Mouse (Mus musculus): ENCODE data around the gene Bglap2. TPM values are rescaled to one million over a fixed set of nuclear protein-coding genes. Genes with fewer than 3 reads are reported as not detected.
"Not testable (repeated sequence)": the region's sequence is repeated elsewhere in the genome, so short reads cannot be mapped to it uniquely, and the experiment has no call there.

Gene Bglap2
- total RNA-seq (2014; rRNA removed; ENCODE audit: low replicate concordance): not detected in 2 replicates
- polyA plus RNA-seq (2015; fragmentation: Nextera tagmentation; extraction: Ambion mirVana): not detected in 2 replicates

DNA sequence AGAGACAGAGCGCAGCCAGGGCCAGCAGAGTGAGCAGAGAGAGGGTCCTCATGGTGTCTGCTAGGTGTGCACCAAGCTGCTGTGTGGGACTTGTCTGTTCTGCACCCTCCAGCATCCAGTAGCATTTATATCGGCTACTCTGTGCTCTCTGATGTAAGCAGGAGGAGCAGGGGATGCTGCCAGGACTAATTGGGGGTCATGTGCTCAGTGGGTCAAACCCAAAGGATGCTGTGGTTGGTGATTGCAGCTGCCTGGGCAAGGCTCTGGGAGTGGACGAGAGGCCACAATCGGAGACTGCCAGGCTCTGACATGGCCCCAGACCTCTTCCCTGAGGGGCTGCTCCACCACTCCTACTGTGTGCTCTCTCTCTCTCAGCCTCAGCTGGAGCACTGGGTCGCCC lies at the start of gene Bglap2:
TSS of gene Bglap2 (minus strand) at position 101 of the 400 bp plus-strand sequence.
- H3K9ac ChIP-seq (replicated peaks; ENCODE audit: low read depth, low read length); H3K4me2 ChIP-seq (ENCODE audit: low read depth, low read length); H3K27ac ChIP-seq (ENCODE audit: low read depth); ATAC-seq (ENCODE audit: insufficient read depth, low read depth); H3K4me3 ChIP-seq (ENCODE audit: low read depth, low read length); DNase-seq (ENCODE audit: low spot score); H3K27me3 ChIP-seq (ENCODE audit: control insufficient read depth, insufficient read depth, low read length); H3K36me3 ChIP-seq (replicated peaks; ENCODE audit: control insufficient read depth, insufficient read depth, low read length); H3K9me3 ChIP-seq (replicated peaks; ENCODE audit: control insufficient read depth, low read length); H3K4me1 ChIP-seq (ENCODE audit: control insufficient read depth, insufficient read depth): not testable (repeated sequence)
- 75% methylated on average over 4 of the region's 5 CpGs for WGBS

DNA sequence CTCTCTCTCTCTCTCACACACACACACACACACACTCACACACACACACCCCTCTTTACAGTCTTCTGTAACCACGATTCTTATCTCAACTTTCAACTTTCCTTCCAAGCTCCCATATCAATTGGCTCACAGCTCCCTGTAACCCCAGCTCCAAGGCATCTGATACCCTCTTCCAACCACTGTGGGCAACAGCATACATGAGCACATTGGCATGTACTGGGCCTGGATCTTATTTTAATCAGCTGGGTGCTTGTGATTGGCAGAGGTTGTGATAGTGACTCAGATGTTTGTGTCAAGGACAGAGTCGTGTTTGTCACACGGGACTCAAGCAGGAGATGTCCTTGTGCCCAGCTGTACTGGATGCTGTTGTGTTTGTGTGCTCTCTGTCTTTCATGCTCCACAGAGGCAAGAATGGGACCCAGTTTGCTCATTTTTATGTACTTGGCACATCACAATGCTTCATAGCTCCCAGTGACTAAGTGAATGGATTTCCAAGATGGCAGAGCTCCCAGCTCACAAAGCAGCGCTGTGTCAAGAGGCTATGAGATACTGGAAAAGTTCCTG lies 48.9 kb upstream of the Bglap2 start:
- Histone ChIP-seq H3K4me3 (ENCODE audit: low read depth, low read length) (no peak overlapping the region), H3K4me1 (ENCODE audit: control insufficient read depth, insufficient read depth) (peaks cover 14% of the 10 kb centered on the region), H3K27ac (ENCODE audit: low read depth) (no peak overlapping the region), H3K9ac (replicated peaks; ENCODE audit: low read depth, low read length) (no peak overlapping the region), H3K4me2 (ENCODE audit: low read depth, low read length) (no peak overlapping the region), H3K9me3 (replicated peaks; ENCODE audit: control insufficient read depth, low read length) (no peaks in the 10 kb centered on the region), H3K27me3 (ENCODE audit: control insufficient read depth, insufficient read depth, low read length) (no peaks in the 10 kb centered on the region), H3K36me3 (replicated peaks; ENCODE audit: control insufficient read depth, insufficient read depth, low read length) (no peaks in the 10 kb centered on the region)
- no peak for DNase-seq (ENCODE audit: low spot score)
- TF ChIP-seq EP300 (IDR thresholded peaks at IDR 0.05; ENCODE audit: low read depth) (no peak), CTCF (IDR thresholded peaks at IDR 0.05; ENCODE audit: low read depth) (no peak)
- 58% methylated on average over 4 of the region's 4 CpGs for WGBS
- no peak for ATAC-seq (ENCODE audit: insufficient read depth, low read depth)

DNA sequence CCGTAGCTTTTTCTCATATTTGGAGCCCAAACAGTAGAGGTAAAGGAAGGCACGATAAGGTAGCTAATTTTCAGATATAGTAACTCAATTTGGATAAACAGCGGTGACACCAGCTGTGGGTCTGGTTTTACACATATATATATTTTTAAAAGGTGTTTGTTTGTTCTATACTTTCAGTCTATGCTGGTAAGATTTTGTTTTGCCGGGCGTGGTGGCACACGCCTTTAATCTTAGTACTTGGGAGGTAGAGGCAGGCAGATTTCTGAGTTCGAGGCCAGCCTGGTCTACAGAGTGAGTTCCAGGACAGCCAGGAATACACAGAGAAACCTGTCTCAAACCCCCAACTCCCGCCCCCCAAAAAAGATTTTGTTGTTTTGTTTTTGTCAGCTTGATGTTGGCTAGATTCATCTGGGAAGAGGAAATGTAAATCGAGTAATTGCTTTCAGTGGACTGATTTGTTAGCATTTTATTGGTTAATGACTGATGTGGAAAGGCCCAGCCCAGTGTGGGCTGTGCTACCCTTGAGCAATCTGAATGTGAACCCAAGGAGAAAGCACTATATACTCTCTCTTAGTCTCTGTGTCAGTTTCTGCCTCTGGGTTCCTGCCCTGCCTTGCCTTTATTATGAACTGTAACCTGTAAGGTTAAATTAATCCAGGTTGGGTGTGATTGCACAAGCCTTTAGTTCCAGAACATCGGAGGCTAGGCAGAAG lies 47.4 kb upstream of the Bglap2 start:
- no peak for ATAC-seq (ENCODE audit: insufficient read depth, low read depth)
- H3K4me2 ChIP-seq (ENCODE audit: low read depth, low read length): peak overlapping the region; percentile 91
- no peak overlapping the region for H3K27ac ChIP-seq (ENCODE audit: low read depth)
- no peaks in the 10 kb centered on the region for H3K27me3 ChIP-seq (ENCODE audit: control insufficient read depth, insufficient read depth, low read length)
- peaks cover 14% of the 10 kb centered on the region for H3K4me1 ChIP-seq (ENCODE audit: control insufficient read depth, insufficient read depth)
- H3K4me3 ChIP-seq (ENCODE audit: low read depth, low read length): peak overlapping the region; percentile 78; the same call in 1 of the 2 replicates
- WGBS: 77% methylated on average over 10 of the region's 10 CpGs
- H3K9me3 ChIP-seq (replicated peaks; ENCODE audit: control insufficient read depth, low read length): no peaks in the 10 kb centered on the region
- no peak for DNase-seq (ENCODE audit: low spot score)
- TF ChIP-seq CTCF (IDR thresholded peaks at IDR 0.05; ENCODE audit: low read depth): no peak
- no peak for TF ChIP-seq EP300 (IDR thresholded peaks at IDR 0.05; ENCODE audit: low read depth)
- peaks cover 8% of the 10 kb centered on the region for H3K36me3 ChIP-seq (replicated peaks; ENCODE audit: control insufficient read depth, insufficient read depth, low read length)
- H3K9ac ChIP-seq (replicated peaks; ENCODE audit: low read depth, low read length): peak overlapping the region; percentile 46; the same call in 1 of the 2 replicates

GRCm38 (mm10) chr3:88425330-88425689 lies 46.8 kb upstream of the Bglap2 start:
- no peaks in the 10 kb centered on the region for H3K9me3 ChIP-seq (replicated peaks; ENCODE audit: control insufficient read depth, low read length)
- H3K4me2 ChIP-seq (ENCODE audit: low read depth, low read length): peak overlapping the region; percentile 91
- ATAC-seq (ENCODE audit: insufficient read depth, low read depth): no peak
- peaks cover 14% of the 10 kb centered on the region for H3K4me1 ChIP-seq (ENCODE audit: control insufficient read depth, insufficient read depth)
- H3K27ac ChIP-seq (ENCODE audit: low read depth): no peak overlapping the region
- no peaks in the 10 kb centered on the region for H3K27me3 ChIP-seq (ENCODE audit: control insufficient read depth, insufficient read depth, low read length)
- DNase-seq (ENCODE audit: low spot score): no peak
- WGBS: 11% methylated on average over 2 of the region's 2 CpGs
- peaks cover 13% of the 10 kb centered on the region for H3K36me3 ChIP-seq (replicated peaks; ENCODE audit: control insufficient read depth, insufficient read depth, low read length)
- H3K4me3 ChIP-seq (ENCODE audit: low read depth, low read length): peak overlapping the region; percentile 78
- TF ChIP-seq CTCF (IDR thresholded peaks at IDR 0.05; ENCODE audit: low read depth): no peak
- TF ChIP-seq EP300 (IDR thresholded peaks at IDR 0.05; ENCODE audit: low read depth): no peak
- peak overlapping the region; percentile 46 for H3K9ac ChIP-seq (replicated peaks; ENCODE audit: low read depth, low read length)

DNA sequence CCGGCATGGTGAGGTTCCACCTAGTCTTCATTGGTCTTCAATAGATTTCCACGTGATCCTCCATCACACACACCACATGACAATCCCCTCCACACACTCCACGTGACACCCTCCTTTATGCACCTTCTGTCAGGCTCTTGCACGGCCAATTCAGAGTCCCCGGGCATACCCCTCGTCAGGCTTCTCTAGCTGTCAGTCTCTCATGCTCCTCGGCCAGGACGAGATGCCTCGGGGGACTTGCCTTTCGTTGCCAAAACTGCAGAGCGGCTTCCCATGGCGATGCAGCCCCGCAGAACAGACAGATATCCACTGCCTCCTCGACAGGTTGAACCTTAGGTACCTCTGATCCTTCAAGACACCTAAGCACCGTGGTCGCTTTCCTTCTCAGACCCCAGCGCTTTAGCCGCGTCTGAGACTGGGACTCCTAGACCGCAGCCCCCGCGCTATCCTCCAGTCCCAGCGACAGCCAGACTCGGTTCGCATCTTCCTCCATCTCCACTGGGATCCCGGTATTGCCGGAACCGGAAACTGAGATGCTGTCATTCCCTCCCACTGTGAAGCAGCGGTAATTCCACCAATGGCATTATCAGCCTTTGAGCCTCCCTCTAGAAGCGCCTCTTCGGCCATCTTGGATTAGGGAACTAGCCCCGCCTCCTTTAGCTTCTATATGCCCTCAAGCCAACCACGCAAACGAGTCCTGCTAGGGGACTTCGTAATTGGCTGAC lies 46.3 kb upstream of the Bglap2 start, which contains the start of gene Slc25a44:
TSS of gene Slc25a44 (minus strand) at position 535 of the 725 bp plus-strand sequence.
- DNase-seq (ENCODE audit: low spot score) (peak; percentile 99), ATAC-seq (ENCODE audit: insufficient read depth, low read depth) (peak; percentile 99)
- H3K4me2 ChIP-seq (ENCODE audit: low read depth, low read length): peak within 1 kb of the TSS; percentile 91
- H3K27ac ChIP-seq (ENCODE audit: low read depth): peak within 1 kb of the TSS; percentile 40
- 0 out of 2 replicates have a peak, but pooled peaks have one; percentile 4 for TF ChIP-seq EP300 (IDR thresholded peaks at IDR 0.05; ENCODE audit: low read depth)
- TF ChIP-seq CTCF (IDR thresholded peaks at IDR 0.05; ENCODE audit: low read depth): no peak
- no peaks in the 10 kb centered on the region for H3K9me3 ChIP-seq (replicated peaks; ENCODE audit: control insufficient read depth, low read length)
- under 1% methylated on average over 35 of the region's 35 CpGs for WGBS
- no peaks in the 10 kb centered on the region for H3K27me3 ChIP-seq (ENCODE audit: control insufficient read depth, insufficient read depth, low read length)
- H3K9ac ChIP-seq (replicated peaks; ENCODE audit: low read depth, low read length): peak within 1 kb of the TSS; percentile 74
- peak within 1 kb of the TSS; percentile 78 for H3K4me3 ChIP-seq (ENCODE audit: low read depth, low read length)
- H3K4me1 ChIP-seq (ENCODE audit: control insufficient read depth, insufficient read depth): peaks cover 14% of the 10 kb centered on the region
- H3K36me3 ChIP-seq (replicated peaks; ENCODE audit: control insufficient read depth, insufficient read depth, low read length): peaks cover 18% of the 10 kb centered on the region

Measured in heart, postnatal 0 days (tissue).